Mouse (Mus musculus) frontal cortex, postnatal 36 days (tissue): ENCODE measurements at regions not wholly inside any gene's neighbourhood (a gene's known extent, or its start where the extent isn't known, plus 50 kb on each side); places are given as distances from the start of the nearest gene placed in this dataset.
"Not testable (repeated sequence)": the region's sequence is repeated elsewhere in the genome, so short reads cannot be mapped to it uniquely, and the experiment has no call there.

Experiments used
- DNase-seq, 2 experiments: peaks; one replicate each; pipeline ENCODE4 v3.0.0; 2022; ENCODE audit warnings: low spot score in 2 of 2

DNA sequence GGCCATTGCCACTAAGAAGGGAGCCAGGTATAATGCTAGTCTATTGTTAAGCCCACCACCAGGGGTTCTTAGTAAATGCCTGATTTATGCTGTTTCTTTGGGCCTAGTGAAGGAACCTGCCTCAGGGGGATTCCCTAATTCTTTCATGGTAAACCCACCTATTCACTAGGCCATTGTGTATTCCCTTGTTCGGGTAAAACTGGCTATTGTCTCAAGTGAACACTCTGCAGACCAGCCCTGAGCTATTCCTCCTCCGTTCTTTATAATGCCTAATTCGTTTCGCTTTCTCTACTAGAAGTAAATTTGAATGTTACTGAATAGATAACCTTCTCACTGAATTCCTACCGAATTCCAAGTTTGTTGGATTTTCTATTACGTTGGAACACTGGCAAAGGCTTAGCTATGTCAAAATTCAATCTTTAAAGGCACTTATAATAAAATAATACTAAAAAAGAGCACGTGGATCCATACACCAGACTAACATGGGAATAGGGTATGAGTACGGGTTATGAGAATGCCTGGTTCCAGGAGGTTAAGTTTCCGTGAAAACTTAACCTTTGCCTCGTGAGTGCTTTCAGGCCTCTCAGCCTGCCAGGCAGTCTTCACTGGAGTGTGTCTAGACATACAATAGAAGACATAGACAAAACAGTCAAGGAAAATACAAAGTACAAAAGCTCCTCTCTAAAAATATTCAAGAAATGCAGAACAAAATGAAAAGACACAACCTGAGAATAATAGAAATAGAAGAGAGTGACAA, 536.8 kb upstream of the Cntn5 start:
- not testable (repeated sequence) for DNase-seq

DNA sequence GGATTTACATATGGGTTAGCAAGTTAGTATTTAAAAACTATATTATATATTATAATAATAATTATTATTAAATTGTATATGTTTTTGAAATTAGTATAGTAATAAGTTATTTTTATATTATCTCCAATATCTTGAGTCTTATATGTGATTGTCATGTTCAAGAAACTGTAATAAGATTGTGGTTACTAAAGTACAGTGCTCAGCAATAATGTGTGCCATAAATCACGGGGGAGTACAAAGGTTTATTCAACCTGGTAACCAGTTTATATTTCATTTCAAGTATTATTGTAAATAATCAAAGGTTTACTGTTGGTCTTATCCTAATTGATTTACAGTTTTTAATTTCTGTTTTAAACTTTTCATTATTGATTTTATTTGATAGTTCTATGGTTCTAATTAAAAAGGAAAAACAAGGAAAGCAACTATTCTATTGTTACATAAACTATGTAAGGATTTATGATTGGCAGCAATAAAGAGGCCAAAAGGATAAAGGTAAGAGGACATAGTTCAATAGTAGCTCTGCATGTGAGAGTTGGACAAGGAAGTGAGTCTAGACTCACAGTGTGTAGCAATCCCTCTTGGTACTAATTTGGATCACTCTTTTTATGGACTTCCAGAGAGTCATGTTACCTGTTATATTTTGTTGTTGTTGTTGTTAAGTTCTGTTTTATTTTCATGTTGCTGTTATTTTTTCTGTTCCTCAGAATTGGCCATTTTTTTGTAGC, 532.0 kb upstream of the Cntn5 start:
- no peak for DNase-seq

DNA sequence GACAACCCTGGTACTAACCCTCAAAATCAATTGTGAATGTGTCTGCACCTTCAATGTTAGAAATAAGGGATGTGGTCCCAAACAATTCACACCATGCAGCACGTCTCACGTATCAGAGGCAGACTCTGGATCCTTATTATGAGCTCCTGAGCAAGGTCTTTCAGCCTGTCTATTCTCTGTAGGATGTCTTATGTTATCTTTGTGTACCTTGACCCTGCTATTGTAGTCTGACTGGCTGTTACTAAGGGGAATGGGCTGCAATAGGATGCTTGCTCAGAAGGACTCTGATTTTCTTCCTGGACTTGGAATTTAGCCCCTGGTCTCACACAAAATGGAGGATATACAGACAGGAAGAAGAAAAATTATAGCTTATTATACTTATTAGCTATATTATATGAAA, 531.4 kb upstream of the Cntn5 start:
- no peak for DNase-seq

DNA sequence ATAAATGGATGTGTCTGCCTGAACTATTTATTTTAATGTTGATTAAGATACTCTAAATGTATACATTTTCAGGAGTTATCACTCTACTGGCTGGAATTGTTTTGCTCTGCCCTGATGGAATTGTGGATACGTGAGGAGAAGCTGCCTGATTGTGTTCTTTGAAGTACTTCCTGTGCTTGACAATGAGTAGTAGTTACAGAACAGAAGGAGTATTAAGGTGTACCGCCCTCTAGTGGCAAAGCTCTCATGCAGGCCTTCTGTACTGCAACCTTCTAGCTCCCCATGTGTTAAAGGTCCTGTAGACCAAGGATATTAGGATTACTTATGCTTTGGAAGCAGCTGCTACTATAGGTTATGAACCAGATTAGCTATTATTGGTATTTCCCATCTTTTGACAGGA, 530.4 kb upstream of the Cntn5 start:
- DNase-seq: peak; percentile 11 to 45

DNA sequence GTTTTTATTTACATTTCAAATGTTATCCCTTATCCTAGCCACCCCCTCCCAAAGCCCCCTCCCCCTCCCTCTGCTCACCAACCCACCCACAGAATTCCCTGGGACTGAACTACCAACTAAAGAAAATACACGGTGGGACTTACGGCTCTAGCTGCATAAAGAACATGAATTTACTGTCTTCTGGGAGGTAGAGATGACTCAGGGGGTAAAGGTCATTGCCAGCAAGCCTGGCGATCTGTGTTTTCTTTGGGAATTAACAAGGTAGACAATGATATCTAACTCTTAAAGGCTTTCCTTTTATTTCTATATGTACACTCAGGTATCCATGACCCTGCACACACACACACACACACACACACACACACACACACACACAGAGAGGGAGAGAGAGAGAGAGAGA, 521.9 kb upstream of the Cntn5 start:
- no peak for DNase-seq

DNA sequence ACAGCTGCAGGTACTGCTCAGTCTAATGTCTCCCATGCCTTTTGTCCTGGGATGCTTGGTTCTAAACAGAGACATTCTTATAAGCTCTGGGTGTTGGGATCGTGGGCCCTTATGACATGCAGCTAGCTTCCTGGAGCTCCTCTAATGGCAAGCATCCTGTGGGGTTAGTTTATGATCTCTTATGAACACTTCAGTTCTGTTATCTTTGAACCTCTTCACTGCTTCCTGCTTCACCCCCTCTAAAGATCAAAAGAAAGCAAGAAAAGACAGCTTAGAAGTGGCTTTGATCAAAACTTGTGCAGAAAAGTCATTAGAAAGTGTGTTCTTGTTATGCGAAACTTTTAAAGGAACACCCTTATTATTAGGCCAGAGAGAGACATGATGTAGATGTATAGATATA, 492.3 kb upstream of the Cntn5 start:
- no peak for DNase-seq

DNA sequence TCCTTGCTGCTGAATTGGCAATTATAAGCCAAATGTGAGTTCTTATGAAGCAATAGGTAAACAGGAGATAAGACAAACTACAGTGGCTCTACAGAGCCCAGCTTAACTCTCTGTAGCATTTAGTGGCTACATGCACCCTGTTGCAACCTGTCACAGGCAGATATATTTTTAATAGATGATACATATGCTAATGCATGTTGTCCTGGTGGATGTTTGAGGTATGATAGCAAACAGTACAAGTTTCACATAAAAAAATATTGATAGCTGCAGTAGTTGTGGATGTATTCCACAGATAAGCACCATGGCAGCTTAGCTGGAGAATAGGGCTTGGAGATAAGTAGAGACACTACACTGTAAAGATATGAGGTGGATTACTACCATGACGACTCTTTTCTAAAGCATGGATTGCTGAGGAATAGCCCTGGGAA, 477.1 kb upstream of the Cntn5 start:
- DNase-seq: no peak

DNA sequence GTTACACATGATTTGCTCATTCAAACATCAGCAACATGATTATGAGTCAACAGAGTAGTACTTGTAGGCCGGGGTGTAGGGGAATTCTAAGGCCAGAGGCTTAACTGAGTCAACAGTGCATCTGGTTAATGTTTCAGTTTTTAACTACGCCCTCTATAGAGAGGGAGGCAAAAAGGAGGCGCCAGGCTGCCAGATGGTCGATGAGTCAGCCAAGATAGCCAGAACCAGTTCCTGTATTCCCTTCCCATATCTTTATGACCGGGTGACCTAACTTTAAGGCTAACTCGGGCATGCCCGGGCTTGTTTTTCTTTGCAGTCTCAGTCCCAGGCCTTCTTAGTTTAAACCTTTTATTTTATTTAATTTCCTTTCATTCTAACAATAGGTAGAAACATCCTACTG, 476.0 kb upstream of the Cntn5 start:
- DNase-seq: peak in 1 of 2 experiments; percentile 1

DNA sequence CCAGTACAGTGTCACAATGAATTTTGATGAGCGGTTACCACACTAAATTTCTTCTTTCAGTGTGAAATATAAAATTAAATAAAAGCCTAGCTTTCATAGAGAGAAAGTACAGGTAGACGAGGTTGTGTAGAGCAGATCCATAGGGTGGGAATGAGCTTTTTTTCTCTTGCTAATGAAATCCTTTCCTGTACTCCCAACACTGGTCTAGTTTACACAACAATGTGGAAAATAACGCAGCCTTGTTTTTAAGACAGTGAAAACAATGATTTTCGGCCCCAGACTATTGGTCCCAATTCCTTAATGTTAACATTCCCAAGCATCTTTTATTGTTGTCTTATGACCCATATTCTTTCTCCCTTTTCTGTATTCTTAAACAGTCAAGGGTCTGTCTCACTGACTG, 473.5 kb upstream of the Cntn5 start:
- DNase-seq: no peak

DNA sequence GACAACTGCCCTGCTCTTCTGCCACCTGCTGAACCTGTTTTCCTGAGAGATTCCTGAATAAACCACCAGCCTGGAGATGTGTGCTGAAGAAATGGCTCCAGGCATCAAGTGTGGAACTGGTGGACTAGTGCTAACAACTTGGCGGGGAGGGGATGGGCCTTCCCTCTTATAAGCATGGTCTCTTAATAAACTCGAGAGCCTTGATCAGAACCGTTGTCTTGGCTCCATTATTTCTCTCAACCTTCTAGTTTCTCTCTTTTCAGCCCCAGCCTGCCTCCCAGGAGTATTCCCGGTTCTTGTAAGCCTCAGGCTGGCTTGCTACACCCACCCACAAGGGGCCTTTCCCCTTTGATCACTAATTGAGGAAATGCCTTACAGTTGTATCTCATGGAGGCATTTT, 473.0 kb upstream of the Cntn5 start:
- no peak for DNase-seq

DNA sequence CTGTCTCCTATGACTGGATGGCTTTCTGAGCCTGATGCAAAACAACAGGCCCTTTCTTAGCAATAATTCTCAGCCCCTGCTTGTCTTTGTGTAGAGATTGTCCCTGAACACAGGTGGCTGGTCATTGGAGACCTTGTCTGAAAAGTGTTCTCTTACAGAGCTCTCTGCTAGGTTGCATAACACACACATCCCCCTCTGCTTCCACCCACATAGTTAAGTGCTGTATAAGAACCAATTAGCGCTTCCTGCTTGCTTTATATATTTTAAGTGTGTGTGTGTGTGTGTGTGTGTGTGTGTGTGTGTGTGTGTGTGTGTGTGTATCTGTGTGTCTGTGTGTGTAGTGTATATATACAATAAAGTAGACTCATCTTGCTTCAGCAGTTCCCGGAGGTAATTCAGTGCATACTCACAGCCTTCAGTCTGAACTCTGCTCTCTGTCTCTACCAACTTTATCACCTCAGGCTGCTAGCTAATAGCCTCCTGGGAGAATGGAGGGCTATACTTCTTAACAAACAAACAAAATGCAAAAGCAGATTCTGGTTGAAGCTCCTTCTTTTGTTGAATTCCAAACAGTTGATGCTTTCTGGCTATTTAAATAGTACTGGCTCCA, 468.8 kb upstream of the Cntn5 start:
- peak in 1 of 2 experiments; percentile 1 for DNase-seq

DNA sequence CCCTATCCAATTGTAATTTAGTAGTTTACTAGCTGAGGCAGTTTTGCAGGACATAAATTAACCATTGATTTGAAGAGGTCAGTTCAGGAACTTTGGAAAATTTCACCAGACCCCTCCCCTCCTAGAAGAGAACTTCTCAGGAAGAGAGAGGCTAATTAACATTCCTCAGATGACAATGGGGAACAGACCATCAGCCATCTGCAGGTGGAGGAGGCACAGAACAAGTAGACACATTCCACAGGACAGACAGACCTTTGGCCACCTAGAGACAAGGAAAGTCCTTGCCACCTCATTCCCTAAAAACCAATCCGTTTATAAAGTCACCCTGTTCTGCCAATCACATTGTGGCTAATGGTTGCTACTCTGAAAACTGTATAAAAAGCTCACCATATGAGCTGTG, 463.5 kb upstream of the Cntn5 start:
- no peak for DNase-seq

DNA sequence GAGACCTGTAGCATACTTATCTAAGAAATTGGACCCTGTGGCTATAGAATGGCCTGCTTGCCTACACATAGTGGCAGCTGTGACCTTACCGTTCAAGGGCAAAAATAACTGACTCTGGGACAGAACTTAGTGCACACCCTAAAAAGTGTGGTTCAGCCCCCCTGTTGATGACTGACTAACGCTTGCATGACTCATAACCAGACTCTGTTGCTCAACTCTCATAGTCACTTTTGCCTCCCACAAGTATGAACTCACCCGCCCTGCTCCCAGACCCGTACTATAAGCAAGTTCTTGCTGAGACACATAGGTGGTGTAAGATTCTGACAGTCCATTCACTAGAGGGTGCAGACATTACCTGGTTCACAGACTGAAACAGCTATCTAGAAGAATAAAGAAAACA, 424.3 kb upstream of the Cntn5 start:
- DNase-seq: no peak

DNA sequence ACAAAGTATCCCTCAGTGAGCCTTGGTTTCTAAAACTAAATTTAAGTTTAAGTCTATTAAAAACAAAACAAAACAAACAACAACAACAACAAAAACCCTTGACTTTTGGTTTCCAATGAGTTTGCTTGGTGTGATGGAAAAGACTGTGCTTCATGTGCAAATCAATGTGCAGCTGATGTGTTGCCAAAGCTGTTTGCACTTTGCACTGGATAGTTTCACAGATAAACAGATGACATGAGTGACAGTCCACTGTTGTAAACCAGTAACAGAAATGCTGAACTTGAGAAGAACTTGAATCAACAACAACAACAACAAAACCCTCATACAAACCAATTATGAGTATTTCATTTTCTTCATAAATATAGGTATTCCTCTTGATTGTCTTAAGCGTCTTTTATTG, 412.6 kb upstream of the Cntn5 start:
- no peak for DNase-seq

DNA sequence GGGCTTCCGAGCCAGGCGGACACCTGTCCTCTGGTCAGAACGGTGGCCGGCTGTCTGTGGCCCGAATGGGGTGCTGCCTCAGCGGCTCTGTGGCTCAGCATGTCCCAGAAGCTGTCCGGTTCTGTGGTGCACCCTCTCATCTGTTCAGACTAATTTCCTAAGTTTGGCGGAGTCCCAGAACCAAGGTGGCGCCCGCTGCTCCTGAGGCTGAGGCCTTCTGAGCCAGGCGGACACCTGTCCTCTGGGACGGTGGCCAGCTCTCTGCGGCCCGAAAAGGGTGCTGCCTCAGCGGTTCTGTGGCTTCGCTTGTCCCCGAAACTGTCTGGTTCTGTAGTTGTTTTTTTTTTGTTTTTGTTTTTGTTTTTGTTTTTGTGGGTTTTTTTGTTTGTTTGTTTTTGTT, 392.5 kb upstream of the Cntn5 start:
- not testable (repeated sequence) for DNase-seq

DNA sequence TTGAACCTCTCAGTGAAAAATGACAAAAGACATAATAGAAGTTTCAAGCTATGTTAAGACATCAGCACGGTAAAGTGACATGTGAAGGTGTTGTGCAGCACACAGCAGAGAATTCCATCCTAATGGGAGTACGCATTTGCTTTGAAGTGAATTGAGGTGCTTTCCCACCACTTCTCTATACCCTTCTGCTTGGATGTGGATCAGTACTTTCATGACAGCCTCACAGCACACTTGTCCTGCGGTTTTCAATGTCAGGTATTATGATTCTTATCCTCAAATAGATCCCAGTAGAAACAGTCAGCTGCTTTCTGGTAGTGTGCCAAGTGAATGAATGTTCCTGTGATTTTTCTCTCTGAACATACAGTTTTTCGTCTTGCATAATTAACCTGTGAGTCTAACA, 380.6 kb upstream of the Cntn5 start:
- DNase-seq: no peak

DNA sequence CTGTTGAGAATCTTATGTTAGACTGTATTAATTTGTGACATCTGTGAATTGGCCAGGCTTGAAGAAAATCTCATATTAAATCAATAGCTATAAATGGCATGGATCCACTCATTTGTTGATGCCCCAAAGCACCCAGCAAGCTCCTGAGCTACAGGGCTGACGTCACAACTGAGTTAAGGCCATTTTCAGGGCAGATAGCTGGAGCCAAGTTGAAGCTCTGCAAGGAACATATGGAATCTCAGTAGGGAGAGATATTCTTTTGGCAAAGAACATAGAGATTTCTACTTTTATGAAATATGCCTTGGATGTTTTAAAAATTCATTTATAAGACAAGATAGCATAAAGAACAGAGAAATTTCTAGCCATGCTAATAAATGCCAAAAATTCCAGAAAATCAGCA, 380.0 kb upstream of the Cntn5 start:
- peak in 1 of 2 experiments; percentile 4 for DNase-seq

DNA sequence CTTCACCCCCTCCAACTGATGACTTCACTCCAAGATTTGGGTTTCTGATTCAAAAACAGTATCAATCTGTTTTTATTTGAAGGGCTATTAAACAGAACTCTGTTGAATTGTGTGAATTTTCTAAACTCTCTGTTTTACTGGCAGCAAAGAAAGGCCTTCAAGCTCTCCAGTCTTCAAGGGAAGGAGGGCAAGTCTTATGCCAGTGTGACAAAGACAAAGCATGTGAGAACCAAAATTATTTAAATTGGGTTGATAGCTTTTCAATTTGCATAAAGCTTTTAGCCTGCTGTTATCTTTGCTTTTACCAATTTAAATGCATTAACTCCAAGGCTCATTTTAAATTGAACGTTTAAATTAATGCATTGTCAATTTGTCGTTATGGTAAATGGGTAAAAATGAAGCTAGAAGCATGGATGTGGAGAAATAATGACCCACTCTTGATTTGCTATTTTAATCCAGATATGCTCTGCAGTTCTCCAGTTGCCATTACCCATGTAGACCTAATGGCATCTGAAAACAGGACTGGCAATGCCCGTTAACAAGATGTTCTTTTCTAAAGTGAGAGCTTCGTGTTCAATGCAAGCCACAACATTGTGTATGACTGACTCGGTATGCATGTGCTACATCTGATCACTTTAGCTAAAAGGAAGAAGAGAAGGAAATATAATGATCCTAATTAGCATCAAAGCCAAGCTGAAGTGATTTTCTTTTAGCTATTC, 375.0 kb upstream of the Cntn5 start:
- DNase-seq: no peak

DNA sequence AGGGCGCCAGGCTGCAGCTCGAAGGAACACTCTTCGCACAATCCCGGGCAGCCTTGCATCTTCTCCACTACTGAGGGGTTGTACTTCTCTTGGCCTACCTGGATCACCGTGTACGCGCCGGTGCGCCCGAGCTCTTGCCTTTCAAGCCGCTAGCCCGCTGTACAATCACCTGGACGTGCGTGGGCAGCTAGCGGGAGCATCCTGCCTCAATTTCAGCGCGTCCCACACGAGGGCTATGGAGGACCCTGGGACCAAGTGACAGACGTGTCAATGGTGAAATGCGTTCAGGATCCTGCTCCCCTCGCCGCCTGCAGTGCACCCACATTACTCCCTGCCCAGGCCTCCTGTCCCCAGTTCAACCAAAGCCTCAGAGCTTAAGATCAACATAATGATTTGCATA, 373.2 kb upstream of the Cntn5 start:
- no peak for DNase-seq

DNA sequence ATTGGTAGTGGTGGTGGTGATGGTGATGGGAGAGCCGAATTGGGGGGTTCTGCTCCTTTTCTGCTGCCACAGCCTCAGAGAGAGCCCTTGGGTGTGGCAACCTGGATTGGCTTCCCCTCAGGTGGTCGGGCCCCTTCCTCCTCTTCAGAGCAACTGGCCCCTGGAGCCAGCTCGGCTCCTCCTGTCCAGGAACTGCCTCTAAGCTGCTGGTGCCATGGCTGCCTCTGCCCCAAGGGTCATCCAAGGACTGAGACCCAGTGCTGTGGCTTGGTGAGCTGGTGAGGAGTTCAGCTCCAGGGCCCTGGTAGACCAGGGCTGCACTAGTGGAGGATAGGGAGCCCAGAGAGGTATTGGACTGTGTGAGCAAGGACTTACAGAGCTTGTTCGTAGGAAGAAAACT, 372.4 kb upstream of the Cntn5 start:
- no peak for DNase-seq

DNA sequence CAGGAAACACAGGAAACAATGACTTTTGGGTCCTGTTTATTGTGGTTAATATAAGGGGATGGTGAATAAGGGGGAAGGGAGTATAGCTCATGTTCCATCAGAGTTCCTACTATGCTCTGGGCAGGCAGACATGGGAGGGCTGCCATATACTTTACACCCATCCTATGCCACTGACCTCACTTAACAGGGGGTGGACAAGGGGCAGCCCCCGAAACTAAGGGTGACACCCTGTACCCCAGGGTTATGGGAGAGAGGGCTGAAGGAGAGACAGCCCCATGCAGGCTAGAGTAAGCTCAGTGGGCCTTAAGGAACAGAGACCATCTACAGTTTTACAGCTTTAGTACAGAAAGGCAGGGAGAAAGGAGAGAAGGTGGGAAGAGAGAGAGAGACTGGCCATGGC, 352.3 kb upstream of the Cntn5 start:
- DNase-seq: no peak

DNA sequence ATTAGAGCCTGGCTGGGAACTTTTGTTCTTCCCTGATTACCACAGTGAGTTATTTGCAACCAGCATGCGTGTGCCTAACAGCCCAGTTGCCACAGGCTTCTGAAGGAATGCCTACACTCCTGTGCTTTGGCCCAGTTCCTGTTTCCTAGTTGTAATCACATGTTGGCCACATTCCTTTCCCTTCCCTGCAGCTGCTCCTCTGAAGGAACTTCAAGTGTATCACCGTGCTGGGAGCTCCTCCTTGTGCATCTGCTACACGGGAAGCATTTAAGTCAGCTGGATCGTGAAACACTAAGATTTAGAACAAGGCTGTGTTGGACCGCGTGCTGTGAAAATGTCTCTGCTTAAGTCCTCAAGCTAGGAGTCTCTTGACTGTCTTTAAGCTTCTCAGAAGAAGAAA, 302.3 kb upstream of the Cntn5 start:
- DNase-seq: peak; percentile 44 to 62
